Mouse (Mus musculus) cerebellum, postnatal 10 days (tissue): ENCODE results near the gene Fam173a.
"Not testable (repeated sequence)": the region's sequence is repeated elsewhere in the genome, so short reads cannot be mapped to it uniquely, and the experiment has no call there.

Experiments used
- DNase-seq, 2 experiments: peaks; one replicate each; pipeline ENCODE4 v3.0.0; 2021; ENCODE audit warnings: mixed read lengths in 2 of 2

The Fam173a gene

GRCm38 (mm10) chr17:25757691-25758090 is 35.0 kb downstream of the Fam173a start:
- no peak for DNase-seq

GRCm38 (mm10) chr17:25756378-25757242 is 36.1 kb downstream of the Fam173a start:
- DNase-seq: no peak

GRCm38 (mm10) chr17:25755627-25756377 is 36.9 kb downstream of the Fam173a start:
- DNase-seq: no peak

- DNase-seq: no peak
These were observed 37.6 kb downstream of the Fam173a start for GRCm38 (mm10) chr17:25755086-25755485.

- no peak for DNase-seq
These were observed 38.5 kb downstream of the Fam173a start, which contains the start of gene Msln for GRCm38 (mm10) chr17:25754241-25754640. Gene Msln, minus strand, starts transcription at chr17:25754378.

- DNase-seq: peak; percentile 81 to 82
These were observed 41.3 kb downstream of the Fam173a start for GRCm38 (mm10) chr17:25751446-25751845.

- no peak for DNase-seq
These were observed 43.4 kb downstream of the Fam173a start for GRCm38 (mm10) chr17:25749314-25749713.

- DNase-seq: no peak
These were observed 44.5 kb downstream of the Fam173a start for GRCm38 (mm10) chr17:25748238-25748637.

GRCm38 (mm10) chr17:25744311-25744710 is 48.4 kb downstream of the Fam173a start:
- no peak for DNase-seq

GRCm38 (mm10) chr17:25743831-25744230 is 48.9 kb downstream of the Fam173a start:
- DNase-seq: peak in 1 of 2 experiments; percentile 32

GRCm38 (mm10) chr17:25741471-25741870 is 51.2 kb downstream of the Fam173a start:
- not testable (repeated sequence) for DNase-seq
